Mouse (Mus musculus): ENCODE data around the gene Rere. TPM values are rescaled to one million over a fixed set of nuclear protein-coding genes. Genes with fewer than 3 reads are reported as not detected.

Gene Rere
- total and polyA plus RNA-seq, 3 experiments = 3.1 to 36.5 (median 8.7) TPM

DNA sequence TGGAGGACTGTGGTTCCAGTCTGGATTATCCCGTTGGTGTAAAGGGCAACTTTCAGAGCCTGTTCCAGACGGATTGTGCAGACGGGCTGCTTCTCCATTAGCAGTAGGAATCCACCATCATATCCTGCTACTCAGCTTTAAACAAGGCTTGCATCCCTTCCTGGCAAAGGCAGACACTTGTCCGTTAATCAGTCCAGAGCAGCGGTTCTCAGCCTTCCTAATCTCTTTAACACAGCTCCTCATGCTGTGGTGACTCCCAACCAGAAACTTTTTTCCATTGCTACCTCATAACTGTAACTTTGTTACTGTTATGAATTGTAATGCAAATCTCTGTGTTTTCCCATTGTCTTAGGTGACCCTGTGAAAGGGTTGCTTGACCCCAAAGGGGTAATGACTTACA, 367.9 kb downstream of the Rere start:
- Histone ChIP-seq H3K79me2 (replicated peaks; ENCODE audit: control insufficient read depth, extremely low read depth, insufficient read depth, poor library complexity, severe bottlenecking) (no peaks in the 10 kb centered on the region), H3K9ac (ENCODE audit: insufficient read depth, low read depth) (no peak overlapping the region), H3K36me3 (replicated peaks in 1 of 2; ENCODE audit: control insufficient read depth in 1 of 2, insufficient read depth in 1 of 2, low read length in 1 of 2) (no peaks in the 10 kb centered on the region), H3K27ac (ENCODE audit: insufficient read depth, low read depth) (no peak overlapping the region), H3K4me3 (replicated peaks in 1 of 3; ENCODE audit: low read depth in 2 of 3, low read length in 2 of 3, poor library complexity in 1 of 3) (no peak overlapping the region), H3K4me2 (ENCODE audit: insufficient read depth, low read depth, poor library complexity, severe bottlenecking) (no peak overlapping the region), H3K9me3 (replicated peaks; ENCODE audit: low read length) (no peaks in the 10 kb centered on the region), H3K4me1 (ENCODE audit: control insufficient read depth in 1 of 2, insufficient read depth in 2 of 2) (peaks cover 3 to 5% of the 10 kb centered on the region in 2 experiments; a peak in 3 of 4 replicates), H3K27me3 (replicated peaks) (peaks cover 14% of the 10 kb centered on the region)
- dilution Hi-C loops (cut with MboI; ENCODE audit: extremely low pct_ligation_motif_present, extremely low pct_unique_long_range_greater_than_20kb, low sequenced_read_pairs) = no loop called here
- in situ Hi-C loops (cut with MboI; ENCODE audit: low pct_ligation_motif_present, low pct_unique_long_range_greater_than_20kb, low sequenced_read_pairs) = no loop called here
- DNase-seq (ENCODE audit: extremely low read depth) = no peak
- TF ChIP-seq E2F4 (IDR thresholded peaks at IDR 0.05; ENCODE audit: insufficient replicate concordance, low read depth, low read length) (no peak), USF1 (IDR thresholded peaks at IDR 0.05; ENCODE audit: low read depth, low read length) (no peak), GABPA (IDR thresholded peaks at IDR 0.05; ENCODE audit: insufficient replicate concordance, low read depth, low read length) (no peak), ZKSCAN1 (IDR thresholded peaks at IDR 0.05; ENCODE audit: borderline replicate concordance, low read depth, low read length) (no peak), RAD21 (IDR thresholded peaks at IDR 0.05; ENCODE audit: low read depth, low read length) (no peak), ZNF384 (IDR thresholded peaks at IDR 0.05; ENCODE audit: low read depth, low read length) (no peak), ETS1 (conservative IDR thresholded peaks at IDR 0.05; ENCODE audit: low read depth, low read length) (no peak), UBTF (IDR thresholded peaks at IDR 0.05; ENCODE audit: low read depth, low read length) (no peak), TBP (conservative IDR thresholded peaks at IDR 0.05; ENCODE audit: low read depth, low read length) (no peak), ZC3H11A (IDR thresholded peaks at IDR 0.05; ENCODE audit: low read depth, low read length) (no peak), CHD2 (IDR thresholded peaks at IDR 0.05; ENCODE audit: low read length) (no peak), SMC3 (IDR thresholded peaks at IDR 0.05; ENCODE audit: low read depth, low read length) (no peak), NELFE (IDR thresholded peaks at IDR 0.05; ENCODE audit: low read depth, low read length) (no peak), TCF12 (IDR thresholded peaks at IDR 0.05; ENCODE audit: low read depth, low read length) (no peak), BHLHE40 (IDR thresholded peaks at IDR 0.05; ENCODE audit: low read depth, low read length) (no peak), POLR2A (IDR thresholded peaks at IDR 0.05; ENCODE audit: low read depth, low read length) (no peak), MAX (IDR thresholded peaks at IDR 0.05; ENCODE audit: low read length) (no peak), CHD1 (IDR thresholded peaks at IDR 0.05; ENCODE audit: low read depth, low read length) (no peak)

DNA sequence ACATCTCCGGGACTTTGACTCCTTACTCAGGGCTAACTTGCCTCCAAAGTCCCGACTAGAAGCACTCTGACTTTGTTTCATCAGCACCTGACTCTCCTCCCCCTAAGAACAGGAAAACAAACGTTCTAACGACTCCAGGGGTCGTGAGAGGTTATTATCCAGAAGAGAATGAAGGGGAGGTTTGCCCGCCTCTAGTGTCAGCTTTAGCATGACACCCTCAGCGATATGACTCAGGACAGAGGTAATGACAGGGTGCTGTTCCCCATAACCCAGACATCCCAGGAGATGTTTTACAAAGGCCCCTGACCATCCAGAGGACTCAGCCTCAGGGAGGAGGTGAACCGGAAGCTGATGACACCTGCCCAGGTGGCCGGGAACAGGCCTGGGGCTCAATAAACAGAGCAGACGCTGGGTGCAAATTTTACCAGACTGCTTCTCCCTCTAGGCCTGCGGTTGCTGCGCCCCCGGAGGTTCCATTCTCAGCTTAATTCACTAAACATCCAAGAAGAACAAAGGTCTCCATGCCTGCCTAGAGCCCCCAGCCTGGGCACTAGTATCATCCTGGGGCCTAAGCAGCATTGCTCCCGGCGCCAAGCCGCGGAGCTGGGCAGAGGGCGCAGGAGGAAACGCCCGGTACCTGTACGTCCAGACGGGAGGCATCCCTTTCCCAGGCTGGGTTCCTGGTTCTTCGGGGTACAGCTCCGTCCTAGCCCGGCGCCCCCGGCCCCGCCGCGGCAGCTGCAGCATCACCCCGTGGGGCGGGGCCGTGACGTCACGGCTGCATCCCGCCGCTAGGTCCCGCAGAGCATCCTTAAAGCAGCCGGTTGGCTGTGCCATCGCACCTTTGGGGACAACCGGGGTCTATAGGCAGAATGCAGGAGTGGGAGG, 370.2 kb downstream of the Rere start, which contains the start of gene Slc45a1:
TSS of gene Slc45a1 (minus strand) at position 785 of the 888 bp plus-strand sequence.
- Histone ChIP-seq H3K36me3 (replicated peaks in 1 of 2; ENCODE audit: control insufficient read depth in 1 of 2, insufficient read depth in 1 of 2, low read length in 1 of 2) (no peaks in the 10 kb centered on the region), H3K27me3 (replicated peaks) (peaks cover 8% of the 10 kb centered on the region), H3K4me2 (ENCODE audit: insufficient read depth, low read depth, poor library complexity, severe bottlenecking) (no peak within 1 kb of the TSS), H3K27ac (ENCODE audit: insufficient read depth, low read depth) (no peak within 1 kb of the TSS), H3K4me3 (replicated peaks in 1 of 3; ENCODE audit: low read depth in 2 of 3, low read length in 2 of 3, poor library complexity in 1 of 3) (no peak within 1 kb of the TSS), H3K79me2 (replicated peaks; ENCODE audit: control insufficient read depth, extremely low read depth, insufficient read depth, poor library complexity, severe bottlenecking) (no peaks in the 10 kb centered on the region), H3K4me1 (ENCODE audit: control insufficient read depth in 1 of 2, insufficient read depth in 2 of 2) (peaks cover 8 to 10% of the 10 kb centered on the region in 2 experiments), H3K9ac (ENCODE audit: insufficient read depth, low read depth) (no peak within 1 kb of the TSS), H3K9me3 (replicated peaks; ENCODE audit: low read length) (peaks cover 1% of the 10 kb centered on the region)
- dilution Hi-C loops (cut with MboI; ENCODE audit: extremely low pct_ligation_motif_present, extremely low pct_unique_long_range_greater_than_20kb, low sequenced_read_pairs) (no loop called here), in situ Hi-C loops (cut with MboI; ENCODE audit: low pct_ligation_motif_present, low pct_unique_long_range_greater_than_20kb, low sequenced_read_pairs) (no loop called here)
- DNase-seq (ENCODE audit: extremely low read depth) = no peak
- no peak for TF ChIP-seq CHD2 (IDR thresholded peaks at IDR 0.05; ENCODE audit: low read length)

Measured in CH12.LX (cell line).